Mouse (Mus musculus) liver, embryonic 14.5 days (tissue): ENCODE measurements around the gene Tgfb2. TPM values are rescaled to one million over a fixed set of nuclear protein-coding genes. Genes with fewer than 3 reads are reported as not detected.

ENCODE experiments used
- ATAC-seq: fragments of 200-750 bp; cut with Nextera tagmentation; 2 replicates; pipeline ENCODE4 v1.8.0; 2017; ENCODE audit warnings: moderate number of reproducible peaks, mild to moderate bottlenecking, moderate library complexity; ENCODE audit not compliant: insufficient read depth
- DNase-seq, 3 experiments: peaks; one replicate each; pipeline ENCODE4 v3.0.0-alpha.2; 2012 to 2013; ENCODE audit warnings: low read depth in 3 of 3, low spot score in 3 of 3
- H3K27ac ChIP-seq: fragments of 300-500 bp; sonication (generic); 2 replicates; pipeline ENCODE4 v1.5.1; 2014; ENCODE audit warnings: moderate library complexity, mild to moderate bottlenecking, control low read depth, inconsistent platforms
- H3K27me3 ChIP-seq: fragments of 300-500 bp; sonication (generic); 2 replicates; pipeline ENCODE4 v1.6.1; 2014; ENCODE audit warnings: mild to moderate bottlenecking, low read length, moderate library complexity; ENCODE audit not compliant: control insufficient read depth, insufficient read depth
- H3K36me3 ChIP-seq: fragments of 300-500 bp; sonication (generic); replicated peaks from 2 replicates; pipeline ENCODE4 v1.6.1; 2014; ENCODE audit warnings: low read depth; ENCODE audit not compliant: control insufficient read depth, insufficient read depth
- H3K4me1 ChIP-seq, 2 experiments: fragments of 200-500 bp in 1 of 2; fragments of 300-500 bp in 1 of 2; sonication (generic) in 1 of 2; replicated peaks; 2 replicates each; pipeline ENCODE4 v1.6.1; 2012 to 2014; ENCODE audit warnings: antibody characterized with exemption in 1 of 2, inconsistent platforms in 1 of 2, low read length in 1 of 2; ENCODE audit not compliant: control insufficient read depth in 2 of 2, insufficient read depth in 2 of 2
- H3K4me2 ChIP-seq: fragments of 300-500 bp; sonication (generic); 2 replicates; pipeline ENCODE4 v1.6.1; 2014; ENCODE audit warnings: low read depth, mild to moderate bottlenecking, control low read depth, moderate library complexity
- H3K4me3 ChIP-seq, 2 experiments: fragments of 200-500 bp in 1 of 2; fragments of 300-500 bp in 1 of 2; sonication (generic) in 1 of 2; 2 replicates each; pipeline ENCODE4 v1.5.1; 2012 to 2014; ENCODE audit warnings: low read depth in 2 of 2, low read length in 2 of 2, mild to moderate bottlenecking in 2 of 2, control low read depth in 1 of 2, inconsistent platforms in 1 of 2, moderate library complexity in 1 of 2; ENCODE audit not compliant: insufficient read depth in 1 of 2
- H3K9ac ChIP-seq: fragments of 300-500 bp; sonication (generic); replicated peaks from 2 replicates; pipeline ENCODE4 v1.6.1; 2014; ENCODE audit warnings: mild to moderate bottlenecking, control low read depth, moderate library complexity
- H3K9me3 ChIP-seq: fragments of 300-500 bp; sonication (generic); 2 replicates; pipeline ENCODE4 v1.6.1; 2016; ENCODE audit warnings: low read length, mixed read lengths; ENCODE audit not compliant: control insufficient read depth
- CTCF ChIP-seq: IDR thresholded peaks from 2 replicates; pipeline ENCODE4 v1.5.1; 2016; ENCODE audit warnings: antibody characterized with exemption, low read depth, control low read depth
- EP300 ChIP-seq: IDR thresholded peaks from 2 replicates; pipeline ENCODE4 v1.6.1; 2016; ENCODE audit warnings: antibody characterized with exemption, low read depth
- WGBS: fragments of 180-500 bp; shearing (Covaris S2); extraction: QIAGEN DNeasy Blood & Tissue Kit; methylation state at CpG from one replicate; pipeline ENCODE4 v1.1.7; 2014; ENCODE audit not compliant: insufficient replicate concordance; 5-methylcytosine and 5-hydroxymethylcytosine counted together
- polyA plus RNA-seq, 2 experiments: library from polyadenylated mRNA; depleted of rRNA in 1 of 2; stranded (reverse) in 1 of 2; unstranded in 1 of 2; fragments of >200 nt; fragmentation: Nextera tagmentation in 1 of 2; extraction: Ambion mirVana in 1 of 2; gene quantifications; 2 replicates each; pipeline versions ENCODE4 v1.2.1 to v1.2.3; 2012 to 2014

Tgfb2 gene
- polyA plus RNA-seq, 2 experiments: 0.21 to 1.3 TPM

- WGBS: 39% methylated on average over 12 of the region's 12 CpGs
- TF ChIP-seq CTCF (peak; percentile 98), EP300 (no peak)
- DNase-seq (peak; percentile 45 to 56 (median 50)), ATAC-seq (peak; percentile 67; the same call in 1 of the 2 replicates)
- no peaks in the 10 kb centered on the region for H3K27me3 ChIP-seq
- no peak overlapping the region for H3K4me3 ChIP-seq
- H3K9me3 ChIP-seq: no peaks in the 10 kb centered on the region
- H3K4me2 ChIP-seq: no peak overlapping the region
- no peaks in the 10 kb centered on the region for H3K4me1 ChIP-seq
- H3K27ac ChIP-seq: no peak overlapping the region
- H3K36me3 ChIP-seq: peaks cover 7% of the 10 kb centered on the region; the same call in 1 of the 2 replicates
- H3K9ac ChIP-seq: no peak overlapping the region
Observed at GRCm38 (mm10) chr1:186721846-186722245, 16.1 kb upstream of the Tgfb2 start.

- no peaks in the 10 kb centered on the region for H3K27me3 ChIP-seq
- peaks cover 7% of the 10 kb centered on the region; the same call in 1 of the 2 replicates for H3K36me3 ChIP-seq
- ATAC-seq (no peak), DNase-seq (no peak)
- H3K9me3 ChIP-seq: no peaks in the 10 kb centered on the region
- H3K4me2 ChIP-seq: no peak overlapping the region
- H3K9ac ChIP-seq: no peak overlapping the region
- WGBS: 85% methylated on average over 11 of the region's 11 CpGs
- H3K4me3 ChIP-seq: no peak overlapping the region
- TF ChIP-seq CTCF: no peak
- TF ChIP-seq EP300: no peak
- no peak overlapping the region for H3K27ac ChIP-seq
- no peaks in the 10 kb centered on the region for H3K4me1 ChIP-seq
Observed at GRCm38 (mm10) chr1:186721166-186721565, 15.4 kb upstream of the Tgfb2 start.

- no peak overlapping the region for H3K27ac ChIP-seq
- no peaks in the 10 kb centered on the region for H3K9me3 ChIP-seq
- TF ChIP-seq CTCF: peak; percentile 49
- TF ChIP-seq EP300: no peak
- ATAC-seq (no peak), DNase-seq (no peak)
- peaks cover 7% of the 10 kb centered on the region; the same call in 1 of the 2 replicates for H3K36me3 ChIP-seq
- H3K4me1 ChIP-seq: no peaks in the 10 kb centered on the region
- H3K27me3 ChIP-seq: no peaks in the 10 kb centered on the region
- no peak overlapping the region for H3K9ac ChIP-seq
- 75% methylated on average over 9 of the region's 9 CpGs for WGBS
- no peak overlapping the region for H3K4me2 ChIP-seq
- no peak overlapping the region for H3K4me3 ChIP-seq
Observed at GRCm38 (mm10) chr1:186719708-186720107, 13.9 kb upstream of the Tgfb2 start.

- H3K36me3 ChIP-seq: peaks cover 7% of the 10 kb centered on the region; the same call in 1 of the 2 replicates
- H3K9me3 ChIP-seq: no peaks in the 10 kb centered on the region
- no peaks in the 10 kb centered on the region for H3K4me1 ChIP-seq
- no peaks in the 10 kb centered on the region for H3K27me3 ChIP-seq
- H3K9ac ChIP-seq: no peak overlapping the region
- no peak for ATAC-seq
- TF ChIP-seq CTCF (no peak), EP300 (no peak)
- 74% methylated on average over 5 of the region's 5 CpGs for WGBS
- no peak overlapping the region for H3K27ac ChIP-seq
- H3K4me3 ChIP-seq: no peak overlapping the region
- no peak overlapping the region for H3K4me2 ChIP-seq
- no peak for DNase-seq
Observed at GRCm38 (mm10) chr1:186718881-186719280, 13.1 kb upstream of the Tgfb2 start.

DNA sequence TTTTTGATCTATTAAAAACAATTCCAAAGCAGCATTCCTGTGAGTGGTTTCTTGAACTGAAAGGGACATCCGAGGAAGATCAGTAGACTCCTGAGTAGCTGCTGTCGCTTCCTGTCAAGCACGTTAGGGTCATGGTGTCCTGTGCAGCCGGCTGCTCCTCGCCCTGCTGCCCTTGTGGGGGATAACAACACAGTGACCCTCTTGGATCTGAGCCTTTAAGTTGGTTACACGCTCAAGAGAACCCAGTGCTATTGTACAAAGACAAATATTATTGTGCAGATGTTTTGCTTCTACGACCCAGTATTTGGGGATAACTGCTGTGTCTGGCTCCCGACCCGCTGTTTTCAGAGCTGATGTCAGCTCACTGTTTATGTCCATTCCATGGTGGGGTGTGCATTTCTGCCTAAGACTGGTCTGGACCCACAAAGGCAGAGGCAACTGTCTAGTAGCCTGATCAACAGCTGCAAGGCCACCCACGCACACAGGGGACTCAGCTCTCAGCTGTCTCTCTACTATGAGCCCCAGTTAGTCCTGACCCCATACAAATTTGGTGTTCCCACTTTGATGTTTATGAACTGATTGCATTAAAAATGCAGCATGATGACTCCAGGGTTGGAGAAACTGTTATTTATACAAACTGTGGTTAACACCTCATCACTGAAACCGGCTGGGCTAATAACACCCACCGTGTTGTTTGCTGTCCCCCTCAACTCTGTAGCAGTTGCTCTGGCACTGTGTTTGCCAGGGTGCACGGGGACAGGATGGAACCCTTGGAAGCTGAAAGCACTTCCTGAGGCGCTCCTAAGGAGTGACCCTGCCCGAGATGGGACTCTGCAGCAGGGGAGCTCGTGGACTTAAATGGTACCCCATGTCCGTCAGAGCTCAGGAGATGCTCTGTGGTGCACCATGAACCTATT is 9.4 kb upstream of the Tgfb2 start:
- no peaks in the 10 kb centered on the region for H3K27me3 ChIP-seq
- DNase-seq (no peak), ATAC-seq (no peak)
- TF ChIP-seq CTCF: no peak
- no peak for TF ChIP-seq EP300
- H3K27ac ChIP-seq: no peak overlapping the region
- no peaks in the 10 kb centered on the region for H3K4me1 ChIP-seq
- H3K36me3 ChIP-seq: peaks cover 6% of the 10 kb centered on the region; the same call in 1 of the 2 replicates
- H3K9me3 ChIP-seq: no peaks in the 10 kb centered on the region
- no peak overlapping the region for H3K9ac ChIP-seq
- H3K4me3 ChIP-seq: no peak overlapping the region
- 74% methylated on average over 17 of the region's 17 CpGs for WGBS
- H3K4me2 ChIP-seq: no peak overlapping the region
